Comparison of ENCODE assay signal across 9 mouse cellular contexts in genomic region chr17:29165452-29165851, GRCm38 (mm10). TPM values are rescaled to one million over a fixed set of nuclear protein-coding genes. Genes with fewer than 3 reads are reported as not detected.
DNase-seq lines count a peak whose midpoint lies in the region; ATAC-seq lines count a peak whose summit lies in the region.
"Had no signal": no experiment of that assay in that cellular context is flagged by ENCODE, and none has a peak within 500 bp of the region (broad histone marks: within the 10 kb centered on the region; RNA-seq: fewer than 3 reads in every experiment).

No protein-coding gene starts in this region.

- no peaks in the 10 kb centered on the region for H3K27me3 ChIP-seq in limb, embryonic 15.5 days
- H3K27me3 ChIP-seq in limb, embryonic 10.5 days (ENCODE audit: low read depth, poor library complexity, severe bottlenecking), result peaks cover 41% of the 10 kb centered on the region
- H3K27me3 ChIP-seq in liver, embryonic 11.5 days (replicated peaks; ENCODE audit: control insufficient read depth, insufficient read depth, low read length), result peaks cover 4% of the 10 kb centered on the region
- no peaks in the 10 kb centered on the region for H3K27me3 ChIP-seq in splenic B cell, adult 2 months (ENCODE audit: control insufficient read depth, insufficient read depth, low read length, poor library complexity, severe bottlenecking)

- no peak overlapping the region for H3K4me3 ChIP-seq in limb, embryonic 15.5 days
- no peak overlapping the region for H3K4me3 ChIP-seq in limb, embryonic 10.5 days
- H3K4me3 ChIP-seq in liver, embryonic 11.5 days (ENCODE audit: low read depth, low read length), result no peak overlapping the region
- H3K4me3 ChIP-seq: myocyte had no signal

- ATAC-seq in limb, embryonic 15.5 days (ENCODE audit: insufficient number of reproducible peaks, low FRiP score, low TSS enrichment, low read depth), result no peak
- peak; percentile 66 for ATAC-seq in liver, embryonic 11.5 days (replicated peaks; ENCODE audit: low FRiP score)
- no peak for ATAC-seq in granulocyte monocyte progenitor cell, adult 5-6 weeks (replicated peaks; ENCODE audit: poor library complexity, severe bottlenecking)

- H3K4me2 ChIP-seq in limb, embryonic 15.5 days, result no peak overlapping the region
- H3K4me2 ChIP-seq in liver, embryonic 11.5 days, result no peak overlapping the region

- H3K36me3 ChIP-seq in limb, embryonic 15.5 days, result peaks cover 3% of the 10 kb centered on the region; the same call in 1 of the 2 replicates
- H3K36me3 ChIP-seq in limb, embryonic 10.5 days, result no peaks in the 10 kb centered on the region
- no peaks in the 10 kb centered on the region for H3K36me3 ChIP-seq in liver, embryonic 11.5 days (ENCODE audit: control insufficient read depth, insufficient read depth, low read length)
- no peaks in the 10 kb centered on the region for H3K36me3 ChIP-seq in splenic B cell, adult 2 months (ENCODE audit: control insufficient read depth, insufficient read depth, low read length, poor library complexity, severe bottlenecking)

- no peaks in the 10 kb centered on the region for H3K9me3 ChIP-seq in limb, embryonic 15.5 days
- peaks cover 3% of the 10 kb centered on the region; the same call in 1 of the 2 replicates for H3K9me3 ChIP-seq in limb, embryonic 10.5 days (replicated peaks)
- H3K9me3 ChIP-seq in liver, embryonic 11.5 days (ENCODE audit: control insufficient read depth, low read length), result no peaks in the 10 kb centered on the region

- WGBS in limb, embryonic 15.5 days, result 24% methylated on average over 6 of the region's 6 CpGs
- 18% methylated on average over 6 of the region's 6 CpGs for WGBS in limb, embryonic 10.5 days
- 17% methylated on average over 6 of the region's 6 CpGs for WGBS in liver, embryonic 11.5 days

- peak overlapping the region; percentile 64; the same call in 1 of the 2 replicates for H3K27ac ChIP-seq in limb, embryonic 15.5 days
- no peak overlapping the region for H3K27ac ChIP-seq in limb, embryonic 10.5 days
- no peak overlapping the region for H3K27ac ChIP-seq in liver, embryonic 11.5 days (ENCODE audit: low read depth, low read length)

- DNase-seq in limb, embryonic 10.5 days (ENCODE audit: low spot score), result no peak
- DNase-seq in R1 (ENCODE audit: low read depth, low spot score), result peak; percentile 76
- DNase-seq in liver, embryonic 11.5 days (ENCODE audit: low spot score), result no peak
- DNase-seq in splenic B cell, adult 2 months (ENCODE audit: low read depth, low spot score), result peak; percentile 61
- DNase-seq in adrenal gland, adult 8-10 months, result no peak
- DNase-seq in urinary bladder, postnatal 36 days (ENCODE audit: low spot score in 2 of 2), result no peak

- H3K9ac ChIP-seq in limb, embryonic 15.5 days, result no peak overlapping the region
- H3K9ac ChIP-seq in liver, embryonic 11.5 days (ENCODE audit: low read depth, low read length), result no peak overlapping the region

- peaks cover 24% of the 10 kb centered on the region for H3K4me1 ChIP-seq in limb, embryonic 15.5 days
- H3K4me1 ChIP-seq in limb, embryonic 10.5 days, result peaks cover 8% of the 10 kb centered on the region
- H3K4me1 ChIP-seq in liver, embryonic 11.5 days (replicated peaks; ENCODE audit: control insufficient read depth, insufficient read depth, low read length), result peaks cover 21% of the 10 kb centered on the region

RNA-seq across cellular contexts. Expression of gene Rab44, which starts 51.5 kb away (rescaled TPM):
- polyA plus RNA-seq in limb, embryonic 15.5 days (2015; fragmentation: Nextera tagmentation; extraction: Ambion mirVana), result 5.1 and 5.6 TPM in 2 replicates
- 0.11 and 0.26 TPM in 2 replicates for polyA plus RNA-seq in limb, embryonic 10.5 days (2016; fragmentation: Nextera tagmentation; extraction: Ambion mirVana)
- polyA plus RNA-seq in liver, embryonic 11.5 days (2014; fragmentation: Nextera tagmentation; extraction: Ambion mirVana), result 4.4 TPM in 2 replicates
- total RNA-seq in adrenal gland, adult 8-10 months (2022), result under 1 TPM; 0.15 to 0.87 (median 0.39) TPM
- total RNA-seq in granulocyte monocyte progenitor cell, adult 5-6 weeks (2014; fragmentation: Nextera tagmentation), result 318 and 350 TPM in 2 replicates
- 315 and 369 TPM in 2 replicates for total RNA-seq in granulocyte monocyte progenitor cell, adult 5-6 weeks (2017)

Comparison
In these comparisons a context has a peak if more than half of its experiments do, and no peak if none do; other contexts are left out.
1. DNase-seq: peak in R1 (single experiment) and splenic B cell, adult 2 months (single experiment); none in limb, embryonic 10.5 days (single experiment), liver, embryonic 11.5 days (single experiment), adrenal gland, adult 8-10 months (single experiment) and urinary bladder, postnatal 36 days (0 of 2).